Mouse (Mus musculus): ENCODE results near the gene Gm45062. TPM values are rescaled to one million over a fixed set of nuclear protein-coding genes. Genes with fewer than 3 reads are reported as not detected.

The Gm45062 gene
- polyA plus RNA-seq, 1 experiment: 0.58 TPM

DNA sequence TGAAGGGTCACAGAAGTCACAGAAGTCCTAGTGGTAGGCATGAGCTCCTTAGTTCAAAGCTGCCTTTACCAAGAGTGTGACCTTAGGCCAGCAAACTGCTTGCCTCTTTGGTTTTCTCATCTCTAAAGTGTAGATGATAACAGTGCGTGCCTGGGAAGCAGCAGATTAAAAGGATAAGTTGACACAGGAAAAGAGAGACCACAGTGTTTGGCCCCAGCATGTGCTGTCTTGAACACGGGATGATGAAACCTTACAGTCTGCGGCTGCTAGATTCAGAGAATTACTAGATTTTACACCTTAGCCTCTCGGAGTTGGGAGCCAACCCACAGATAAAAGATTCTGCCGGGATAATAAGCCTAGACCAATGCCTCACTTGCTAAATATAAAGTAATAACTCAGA lies 381.6 kb downstream of the Gm45062 start:
- DNase-seq: no peak
- no peak overlapping the region for H3K27ac ChIP-seq (ENCODE audit: control insufficient read depth, insufficient read depth, low read length)
- peaks cover 6% of the 10 kb centered on the region for H3K4me1 ChIP-seq (replicated peaks; ENCODE audit: control insufficient read depth, insufficient read depth, low read length)
- no peak for TF ChIP-seq POLR2A (IDR thresholded peaks at IDR 0.05; ENCODE audit: control insufficient read depth, extremely low read depth, insufficient read depth, low read length, poor library complexity)
- no peaks in the 10 kb centered on the region for H3K36me3 ChIP-seq (ENCODE audit: control insufficient read depth, insufficient read depth, low read length)
- no peaks in the 10 kb centered on the region for H3K27me3 ChIP-seq (ENCODE audit: control insufficient read depth, insufficient read depth, low read length)
- 90% methylated on average over 5 of the region's 5 CpGs for WGBS
- no peak overlapping the region for H3K4me3 ChIP-seq (ENCODE audit: control insufficient read depth, insufficient read depth, low read length)

DNA sequence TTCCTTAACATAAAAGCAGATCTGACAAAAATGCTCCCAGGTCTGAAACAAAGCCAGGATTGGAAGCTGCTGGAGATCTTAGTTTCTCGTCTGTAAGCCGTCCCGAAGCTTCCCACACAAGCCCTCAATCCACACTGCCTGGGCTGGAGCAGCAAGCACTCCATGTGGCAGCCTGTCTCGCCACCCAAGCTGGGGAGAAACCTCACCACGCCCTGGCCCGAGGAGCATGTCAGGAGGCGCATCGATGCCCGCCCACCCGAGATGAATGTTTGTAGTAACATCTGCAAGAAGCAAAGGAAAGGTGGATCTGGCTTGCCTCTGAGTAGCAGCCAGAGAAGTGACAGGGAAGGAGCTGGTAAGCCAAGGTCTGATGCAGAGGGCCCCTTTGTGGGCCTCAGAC lies 385.5 kb downstream of the Gm45062 start:
- no peak for DNase-seq
- no peak for TF ChIP-seq CTCF (IDR thresholded peaks at IDR 0.05; ENCODE audit: borderline replicate concordance, control insufficient read depth, extremely low read depth, insufficient read depth, low read length, poor library complexity)
- TF ChIP-seq POLR2A (IDR thresholded peaks at IDR 0.05; ENCODE audit: control insufficient read depth, extremely low read depth, insufficient read depth, low read length, poor library complexity): no peak
- no peaks in the 10 kb centered on the region for H3K27me3 ChIP-seq (ENCODE audit: control insufficient read depth, insufficient read depth, low read length)
- H3K36me3 ChIP-seq (ENCODE audit: control insufficient read depth, insufficient read depth, low read length): no peaks in the 10 kb centered on the region
- H3K4me1 ChIP-seq (replicated peaks; ENCODE audit: control insufficient read depth, insufficient read depth, low read length): peaks cover 8% of the 10 kb centered on the region
- H3K27ac ChIP-seq (ENCODE audit: control insufficient read depth, insufficient read depth, low read length): no peak overlapping the region
- WGBS: 94% methylated on average over 10 of the region's 10 CpGs
- H3K4me3 ChIP-seq (ENCODE audit: control insufficient read depth, insufficient read depth, low read length): no peak overlapping the region

DNA sequence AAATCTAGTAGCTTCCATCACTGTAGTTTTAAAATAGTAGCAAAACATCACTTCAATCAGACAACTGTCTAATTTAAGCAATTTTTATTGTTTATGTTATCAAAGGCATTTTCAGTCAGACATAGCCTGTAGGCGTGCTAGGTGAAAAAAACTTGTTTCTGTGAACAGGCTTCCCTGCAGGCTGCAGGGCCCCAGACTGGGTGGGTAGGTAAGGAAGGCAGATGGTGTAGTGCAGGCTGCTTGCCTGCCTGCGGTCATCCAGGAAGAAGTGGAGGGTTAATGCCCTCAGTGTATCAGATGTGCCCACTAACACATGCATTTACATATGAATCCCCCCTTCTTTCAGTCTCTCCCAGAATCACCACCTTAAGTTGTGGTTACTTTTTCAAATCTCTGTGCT lies 386.5 kb downstream of the Gm45062 start:
- peaks cover 7% of the 10 kb centered on the region for H3K4me1 ChIP-seq (replicated peaks; ENCODE audit: control insufficient read depth, insufficient read depth, low read length)
- no peaks in the 10 kb centered on the region for H3K27me3 ChIP-seq (ENCODE audit: control insufficient read depth, insufficient read depth, low read length)
- WGBS: 94% methylated on average over 2 of the region's 2 CpGs
- H3K27ac ChIP-seq (ENCODE audit: control insufficient read depth, insufficient read depth, low read length): no peak overlapping the region
- no peak for DNase-seq
- H3K4me3 ChIP-seq (ENCODE audit: control insufficient read depth, insufficient read depth, low read length): no peak overlapping the region
- TF ChIP-seq CTCF (IDR thresholded peaks at IDR 0.05; ENCODE audit: borderline replicate concordance, control insufficient read depth, extremely low read depth, insufficient read depth, low read length, poor library complexity): no peak
- no peak for TF ChIP-seq POLR2A (IDR thresholded peaks at IDR 0.05; ENCODE audit: control insufficient read depth, extremely low read depth, insufficient read depth, low read length, poor library complexity)
- no peaks in the 10 kb centered on the region for H3K36me3 ChIP-seq (ENCODE audit: control insufficient read depth, insufficient read depth, low read length)

Other genes with a start within 250 kb of the Gm45062 start
- gene Col28a1, start 66.8 kb upstream of the Gm45062 start, polyA plus RNA-seq (2012; rRNA removed): 0.07 and 0.14 TPM in 2 replicates
- 4.8 and 5.6 TPM in 2 replicates for gene Mios, start 50.2 kb upstream of the Gm45062 start, polyA plus RNA-seq (2012; rRNA removed)
- gene Rpa3, start 277 bp upstream of the Gm45062 start, polyA plus RNA-seq (2012; rRNA removed): 12.6 TPM in 2 replicates
- 11.8 and 13.5 TPM in 2 replicates for gene Umad1, start 162 bp upstream of the Gm45062 start, polyA plus RNA-seq (2012; rRNA removed)

Measured in thymus, adult 2 months (tissue).